Mouse (Mus musculus) embryonic facial prominence, embryonic 11.5 days (tissue): Measurements from ENCODE around the gene Tcam1. TPM values are rescaled to one million over a fixed set of nuclear protein-coding genes. Genes with fewer than 3 reads are reported as not detected.
"Not testable (repeated sequence)": the region's sequence is repeated elsewhere in the genome, so short reads cannot be mapped to it uniquely, and the experiment has no call there.

Source experiments
- ATAC-seq: fragments of 200-750 bp; cut with Nextera tagmentation; replicated peaks from 2 replicates; pipeline ENCODE4 v1.8.0; 2017; ENCODE audit warnings: low read depth; ENCODE audit not compliant: insufficient number of reproducible peaks, low FRiP score, low TSS enrichment
- DNase-seq: peaks from one replicate; pipeline ENCODE4 v3.0.0-alpha.2; 2015; ENCODE audit warnings: low spot score
- H3K27ac ChIP-seq: fragments of 300-500 bp; sonication (generic); replicated peaks from 2 replicates; pipeline ENCODE4 v1.5.1; 2014; ENCODE audit warnings: mild to moderate bottlenecking, low read depth, low read length, control low read depth
- H3K27me3 ChIP-seq: fragments of 300-500 bp; sonication (generic); 2 replicates; pipeline ENCODE4 v1.6.1; 2014; ENCODE audit warnings: mild to moderate bottlenecking, low read length, moderate library complexity, mixed read lengths; ENCODE audit not compliant: control insufficient read depth, insufficient read depth
- H3K36me3 ChIP-seq: fragments of 300-500 bp; sonication (generic); replicated peaks from 2 replicates; pipeline ENCODE4 v1.6.1; 2014; ENCODE audit warnings: low read depth, mild to moderate bottlenecking, low read length, moderate library complexity, mixed read lengths; ENCODE audit not compliant: control insufficient read depth, insufficient read depth
- H3K4me1 ChIP-seq: fragments of 300-500 bp; sonication (generic); 2 replicates; pipeline ENCODE4 v1.6.1; 2014; ENCODE audit warnings: low read length, mixed read lengths; ENCODE audit not compliant: control insufficient read depth, insufficient read depth
- H3K4me2 ChIP-seq: fragments of 300-500 bp; sonication (generic); 2 replicates; pipeline ENCODE4 v1.6.1; 2014; ENCODE audit warnings: low read depth, mild to moderate bottlenecking, control low read depth, low read length, moderate library complexity
- H3K4me3 ChIP-seq: fragments of 300-500 bp; sonication (generic); 2 replicates; pipeline ENCODE4 v1.5.1; 2014; ENCODE audit warnings: low read depth, low read length, control low read depth
- H3K9ac ChIP-seq: fragments of 300-500 bp; sonication (generic); replicated peaks from 2 replicates; pipeline ENCODE4 v1.6.1; 2014; ENCODE audit warnings: mild to moderate bottlenecking, control low read depth, low read length
- H3K9me3 ChIP-seq: fragments of 300-500 bp; sonication (generic); replicated peaks from 2 replicates; pipeline ENCODE4 v1.6.1; 2016; ENCODE audit warnings: mild to moderate bottlenecking, low read length, inconsistent platforms, mixed read lengths; ENCODE audit not compliant: control insufficient read depth
- WGBS: fragments of 180-500 bp; shearing (Covaris S2); extraction: QIAGEN DNeasy Blood & Tissue Kit; methylation state at CpG from one replicate; pipeline ENCODE4 v1.1.7; 2014; 5-methylcytosine and 5-hydroxymethylcytosine counted together
- polyA plus RNA-seq: library from polyadenylated mRNA; unstranded; fragments of >200 nt; fragmentation: Nextera tagmentation; extraction: Ambion mirVana; gene quantifications from 2 replicates; pipeline ENCODE4 v1.2.1, GENCODE M21; 2014

Tcam1 gene
- 0.13 and 0.15 TPM in 2 replicates for polyA plus RNA-seq

- no peak within 1 kb of the TSS for H3K27ac ChIP-seq
- H3K4me3 ChIP-seq: no peak within 1 kb of the TSS
- no peak within 1 kb of the TSS for H3K9ac ChIP-seq
- DNase-seq: peak; percentile 96
- 11% methylated on average over 25 of the region's 25 CpGs for whole genome bisulfite sequencing
- H3K9me3 ChIP-seq: no peaks in the 10 kb centered on the region
- no peak for ATAC-seq
- peak within 1 kb of the TSS; percentile 13; the same call in 1 of the 2 replicates for H3K4me2 ChIP-seq
- H3K36me3 ChIP-seq: no peaks in the 10 kb centered on the region
- no peaks in the 10 kb centered on the region for H3K27me3 ChIP-seq
- no peaks in the 10 kb centered on the region for H3K4me1 ChIP-seq
Observed at GRCm38 (mm10) chr11:106276454-106276853, at the start of gene Tcam1. TSS of gene Tcam1 (plus strand) at chr11:106276672.

- not testable (repeated sequence) for H3K9ac ChIP-seq, DNase-seq, H3K9me3 ChIP-seq, H3K4me1 ChIP-seq, H3K4me3 ChIP-seq, H3K27ac ChIP-seq, H3K4me2 ChIP-seq, H3K27me3 ChIP-seq, ATAC-seq
- H3K36me3 ChIP-seq: peaks cover 12% of the 10 kb centered on the region
- WGBS: 78% methylated on average over 8 of the region's 8 CpGs
Observed at GRCm38 (mm10) chr11:106233978-106234377, 42.5 kb upstream of the Tcam1 start.

- H3K27me3 ChIP-seq: no peaks in the 10 kb centered on the region
- WGBS: 94% methylated on average over 1 of the region's 1 CpGs
- H3K27ac ChIP-seq: no peak overlapping the region
- ATAC-seq: no peak
- peaks cover 34% of the 10 kb centered on the region for H3K36me3 ChIP-seq
- H3K9ac ChIP-seq: no peak overlapping the region
- H3K4me1 ChIP-seq: no peaks in the 10 kb centered on the region
- no peak overlapping the region for H3K4me2 ChIP-seq
- H3K9me3 ChIP-seq: 0 out of 2 replicates have a peak, but pooled peaks cover 3% of the 10 kb centered on the region
- no peak overlapping the region for H3K4me3 ChIP-seq
- no peak for DNase-seq
Observed at GRCm38 (mm10) chr11:106246834-106247233, 29.6 kb upstream of the Tcam1 start.

- no peak overlapping the region for H3K4me2 ChIP-seq
- no peak overlapping the region for H3K9ac ChIP-seq
- H3K36me3 ChIP-seq: peaks cover 34% of the 10 kb centered on the region
- H3K4me1 ChIP-seq: no peaks in the 10 kb centered on the region
- H3K27ac ChIP-seq: no peak overlapping the region
- ATAC-seq (no peak), DNase-seq (no peak)
- WGBS: 82% methylated on average over 7 of the region's 7 CpGs
- no peak overlapping the region for H3K4me3 ChIP-seq
- 0 out of 2 replicates have a peak, but pooled peaks cover 3% of the 10 kb centered on the region for H3K9me3 ChIP-seq
- no peaks in the 10 kb centered on the region for H3K27me3 ChIP-seq
Observed at GRCm38 (mm10) chr11:106249326-106249725, 27.1 kb upstream of the Tcam1 start.

- Histone ChIP-seq H3K4me3 (peak overlapping the region; percentile 59), H3K36me3 (peaks cover 17% of the 10 kb centered on the region), H3K9me3 (no peaks in the 10 kb centered on the region), H3K9ac (no peak overlapping the region), H3K4me2 (peak overlapping the region; percentile 90), H3K27ac (no peak overlapping the region), H3K27me3 (no peaks in the 10 kb centered on the region), H3K4me1 (0 out of 2 replicates have a peak, but pooled peaks cover 2% of the 10 kb centered on the region)
- ATAC-seq (no peak), DNase-seq (no peak)
- WGBS: 21% methylated on average over 2 of the region's 2 CpGs
Observed at GRCm38 (mm10) chr11:106254767-106255166, 21.7 kb upstream of the Tcam1 start.

GRCm38 (mm10) chr11:106255174-106255573 is 21.3 kb upstream of the Tcam1 start:
- no peaks in the 10 kb centered on the region for H3K27me3 ChIP-seq
- peaks cover 13% of the 10 kb centered on the region for H3K36me3 ChIP-seq
- DNase-seq (no peak), ATAC-seq (no peak)
- no peak overlapping the region for H3K27ac ChIP-seq
- H3K9me3 ChIP-seq: no peaks in the 10 kb centered on the region
- 5% methylated on average over 22 of the region's 22 CpGs for WGBS
- peak overlapping the region; percentile 65 for H3K9ac ChIP-seq
- 0 out of 2 replicates have a peak, but pooled peaks cover 2% of the 10 kb centered on the region for H3K4me1 ChIP-seq
- peak overlapping the region; percentile 90 for H3K4me2 ChIP-seq
- peak overlapping the region; percentile 59 for H3K4me3 ChIP-seq

GRCm38 (mm10) chr11:106255685-106256451 is 20.6 kb upstream of the Tcam1 start, which contains the start of the genes Ftsj3 and Psmc5:
TSS of gene Ftsj3 (minus strand) at chr11:106256079.
TSS of gene Psmc5 (plus strand) at chr11:106256154.
- ATAC-seq: peak; percentile 86
- Histone ChIP-seq H3K36me3 (peaks cover 8% of the 10 kb centered on the region), H3K4me2 (peak within 1 kb of the TSS; percentile 90), H3K9ac (peak within 1 kb of the TSS; percentile 65), H3K27me3 (no peaks in the 10 kb centered on the region), H3K27ac (no peak within 1 kb of the TSS), H3K9me3 (no peaks in the 10 kb centered on the region), H3K4me3 (peak within 1 kb of the TSS; percentile 59), H3K4me1 (0 out of 2 replicates have a peak, but pooled peaks cover 2% of the 10 kb centered on the region)
- WGBS: under 1% methylated on average over 42 of the region's 42 CpGs
- peak; percentile 98 for DNase-seq

- H3K27me3 ChIP-seq: no peaks in the 10 kb centered on the region
- peak overlapping the region; percentile 59 for H3K4me3 ChIP-seq
- WGBS: 69% methylated on average over 5 of the region's 5 CpGs
- peaks cover 7% of the 10 kb centered on the region for H3K36me3 ChIP-seq
- peak overlapping the region; percentile 59 for H3K4me2 ChIP-seq
- peak overlapping the region; percentile 65 for H3K9ac ChIP-seq
- no peak overlapping the region for H3K27ac ChIP-seq
- no peaks in the 10 kb centered on the region for H3K9me3 ChIP-seq
- H3K4me1 ChIP-seq: 0 out of 2 replicates have a peak, but pooled peaks cover 2% of the 10 kb centered on the region
- no peak for ATAC-seq
- DNase-seq: no peak
Observed at GRCm38 (mm10) chr11:106256775-106257174, 19.7 kb upstream of the Tcam1 start.
